Mouse (Mus musculus) lung, postnatal 0 days (tissue): ENCODE data around the gene Ankfn1. TPM values are rescaled to one million over a fixed set of nuclear protein-coding genes. Genes with fewer than 3 reads are reported as not detected.

Source experiments
- ATAC-seq: fragments of 200-750 bp; cut with Nextera tagmentation; 2 replicates; pipeline ENCODE4 v1.8.0; 2017; ENCODE audit warnings: moderate library complexity
- DNase-seq: peaks from one replicate; pipeline ENCODE4 v3.0.0-alpha.2; 2016; ENCODE audit warnings: low spot score
- H3K27ac ChIP-seq: fragments of 300-500 bp; sonication (generic); 2 replicates; pipeline ENCODE4 v1.5.1; 2014; ENCODE audit warnings: antibody characterized with exemption, mild to moderate bottlenecking, low read length, mixed read lengths
- H3K27me3 ChIP-seq: fragments of 300-500 bp; sonication (generic); replicated peaks from 2 replicates; pipeline ENCODE4 v1.6.1; 2014; ENCODE audit warnings: low read length, mixed read lengths; ENCODE audit not compliant: insufficient read depth
- H3K36me3 ChIP-seq: fragments of 300-500 bp; sonication (generic); 2 replicates; pipeline ENCODE4 v1.6.1; 2014; ENCODE audit warnings: low read length, mixed read lengths; ENCODE audit not compliant: insufficient read depth
- H3K4me1 ChIP-seq: fragments of 300-500 bp; sonication (generic); 2 replicates; pipeline ENCODE4 v1.6.1; 2014; ENCODE audit warnings: antibody characterized with exemption, low read depth, low read length, mixed read lengths; ENCODE audit not compliant: insufficient read depth
- H3K4me2 ChIP-seq: fragments of 300-500 bp; sonication (generic); replicated peaks from 2 replicates; pipeline ENCODE4 v1.6.1; 2014; ENCODE audit warnings: low read depth, mild to moderate bottlenecking, low read length, moderate library complexity, mixed read lengths
- H3K4me3 ChIP-seq: fragments of 300-500 bp; sonication (generic); 2 replicates; pipeline ENCODE4 v1.5.1; 2014; ENCODE audit warnings: low read depth, low read length
- H3K9ac ChIP-seq: fragments of 300-500 bp; sonication (generic); replicated peaks from 2 replicates; pipeline ENCODE4 v1.6.1; 2014; ENCODE audit warnings: low read depth, mild to moderate bottlenecking
- H3K9me3 ChIP-seq: fragments of 300-500 bp; sonication (generic); 2 replicates; pipeline ENCODE4 v1.6.1; 2016; ENCODE audit warnings: low read length, mixed read lengths
- CTCF ChIP-seq: IDR thresholded peaks from 2 replicates; pipeline ENCODE4 v1.5.1; 2016; ENCODE audit warnings: antibody characterized with exemption, mild to moderate bottlenecking
- EP300 ChIP-seq: IDR thresholded peaks from 2 replicates; pipeline ENCODE4 v1.6.1; 2016; ENCODE audit warnings: antibody characterized with exemption, mild to moderate bottlenecking, control low read depth
- WGBS: fragments of 180-500 bp; shearing (Covaris S2); extraction: QIAGEN DNeasy Blood & Tissue Kit; methylation state at CpG from one replicate; pipeline ENCODE4 v1.1.7; 2014; 5-methylcytosine and 5-hydroxymethylcytosine counted together
- polyA plus RNA-seq: library from polyadenylated mRNA; unstranded; fragments of >200 nt; fragmentation: Nextera tagmentation; extraction: Ambion mirVana; gene quantifications from 2 replicates; pipeline ENCODE4 v1.2.1, GENCODE M21; 2015

Ankfn1 gene
- polyA plus RNA-seq, 1 experiment from 2014 or later: 0.85 TPM

DNA sequence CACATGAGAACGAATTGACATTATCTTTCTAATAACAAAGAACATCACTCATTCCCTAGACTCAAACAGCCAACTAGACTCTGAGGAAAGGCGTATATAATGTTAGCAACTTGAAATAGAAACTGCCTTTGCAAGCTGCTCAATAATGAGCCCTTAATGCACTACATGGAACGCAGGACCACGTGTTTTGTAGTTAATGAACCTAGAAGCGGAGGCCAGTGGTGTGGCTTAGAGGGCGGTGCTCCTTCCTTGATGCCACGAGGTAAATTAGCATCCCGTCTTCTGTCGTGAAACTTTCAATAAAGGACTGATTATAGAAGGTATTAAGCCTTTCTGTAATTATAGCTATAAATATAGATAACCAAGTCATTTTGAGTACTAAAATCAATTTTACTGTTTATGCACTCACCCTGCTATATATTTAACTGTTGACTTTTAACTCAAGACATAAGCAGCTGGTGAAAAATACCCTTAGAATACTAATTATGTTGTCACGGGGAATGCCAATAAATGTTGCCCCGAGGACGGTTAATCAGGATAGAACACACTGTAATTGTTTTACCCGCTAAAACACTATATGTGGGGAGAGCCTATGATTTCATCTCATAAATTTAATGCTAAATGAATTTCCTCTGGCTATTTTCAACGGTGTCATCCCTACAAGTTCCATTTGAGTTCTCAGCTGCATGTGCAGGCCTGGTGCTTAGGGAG lies 112.1 kb downstream of the Ankfn1 start:
- no peaks in the 10 kb centered on the region for H3K36me3 ChIP-seq
- TF ChIP-seq CTCF: no peak
- no peak for TF ChIP-seq EP300
- H3K4me2 ChIP-seq: no peak overlapping the region
- 85% methylated on average over 14 of the region's 14 CpGs for WGBS
- H3K4me1 ChIP-seq: no peaks in the 10 kb centered on the region
- ATAC-seq (no peak), DNase-seq (no peak)
- no peak overlapping the region for H3K9ac ChIP-seq
- no peaks in the 10 kb centered on the region for H3K9me3 ChIP-seq
- no peak overlapping the region for H3K27ac ChIP-seq
- H3K4me3 ChIP-seq: no peak overlapping the region
- H3K27me3 ChIP-seq: no peaks in the 10 kb centered on the region

DNA sequence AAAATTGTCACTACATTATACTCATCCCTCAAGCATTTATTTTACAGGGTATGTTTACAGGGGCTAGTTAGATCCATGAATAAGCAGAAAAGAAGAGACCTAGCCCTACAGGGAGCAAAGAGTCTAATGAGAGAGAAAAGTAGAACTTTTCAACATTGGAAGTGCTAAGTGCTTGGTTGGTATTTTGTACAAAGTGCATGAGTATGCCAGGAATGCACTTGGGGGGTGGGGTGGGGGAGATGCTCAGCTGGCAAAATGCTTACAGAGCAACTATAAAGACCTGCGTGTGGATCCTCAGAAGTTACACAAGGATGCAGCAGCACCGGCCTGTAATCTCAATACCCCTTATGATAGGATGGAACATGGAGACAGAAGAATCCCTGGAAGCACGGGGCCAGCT lies 118.4 kb downstream of the Ankfn1 start:
- Histone ChIP-seq H3K4me1 (no peaks in the 10 kb centered on the region), H3K9me3 (no peaks in the 10 kb centered on the region), H3K4me3 (no peak overlapping the region), H3K27me3 (no peaks in the 10 kb centered on the region), H3K36me3 (no peaks in the 10 kb centered on the region), H3K9ac (no peak overlapping the region), H3K27ac (no peak overlapping the region), H3K4me2 (no peak overlapping the region)
- DNase-seq (no peak), ATAC-seq (peak; percentile 14; the same call in 1 of the 2 replicates)
- TF ChIP-seq CTCF (no peak), EP300 (peak; percentile 58)
- 63% methylated on average over 3 of the region's 3 CpGs for WGBS

DNA sequence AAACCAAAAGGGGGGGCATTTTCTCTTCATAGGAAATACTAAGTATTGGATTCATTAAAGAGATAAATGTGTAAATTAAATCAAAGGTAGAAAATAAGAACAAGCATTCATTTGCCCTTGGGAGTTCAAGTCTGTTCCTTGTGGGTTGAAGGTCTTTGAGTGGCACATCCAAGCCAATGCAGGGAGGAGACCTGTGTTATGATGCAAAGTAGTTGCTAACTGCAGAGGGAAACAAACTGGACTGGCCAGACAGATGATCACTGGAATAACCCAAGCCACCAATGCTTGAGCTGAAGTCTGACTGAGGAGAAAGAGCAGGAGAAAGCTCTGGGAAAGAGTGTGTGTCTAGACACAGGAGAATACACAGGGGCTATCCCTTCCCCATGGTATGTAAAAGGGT lies 120.9 kb downstream of the Ankfn1 start:
- H3K9ac ChIP-seq: no peak overlapping the region
- DNase-seq (no peak), ATAC-seq (no peak)
- no peaks in the 10 kb centered on the region for H3K27me3 ChIP-seq
- no peak overlapping the region for H3K4me2 ChIP-seq
- no peaks in the 10 kb centered on the region for H3K4me1 ChIP-seq
- no peak overlapping the region for H3K4me3 ChIP-seq
- no peak overlapping the region for H3K27ac ChIP-seq
- H3K9me3 ChIP-seq: no peaks in the 10 kb centered on the region
- H3K36me3 ChIP-seq: no peaks in the 10 kb centered on the region
- no peak for TF ChIP-seq EP300
- TF ChIP-seq CTCF: no peak

DNA sequence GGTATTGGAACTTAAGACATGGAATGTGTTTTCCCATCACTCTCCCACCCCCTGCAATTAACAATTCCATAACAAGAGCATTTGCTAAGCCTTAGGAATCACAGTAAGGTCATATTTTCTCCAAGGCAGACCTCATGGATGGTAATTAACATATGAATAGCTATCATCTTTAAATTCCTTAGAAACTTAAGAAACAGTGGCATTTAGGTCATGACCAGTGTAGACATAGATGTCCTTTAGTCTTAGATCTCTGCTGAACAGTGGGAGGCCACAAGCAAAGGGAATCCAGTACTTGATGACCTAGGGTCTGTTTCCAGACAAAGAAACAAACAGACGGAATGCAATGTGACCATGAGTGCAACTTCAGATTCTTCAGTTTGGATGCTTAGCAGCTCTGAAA lies 141.7 kb downstream of the Ankfn1 start:
- Histone ChIP-seq H3K9ac (no peak overlapping the region), H3K4me2 (no peak overlapping the region), H3K4me3 (no peak overlapping the region), H3K27ac (no peak overlapping the region), H3K4me1 (no peaks in the 10 kb centered on the region), H3K36me3 (no peaks in the 10 kb centered on the region), H3K27me3 (no peaks in the 10 kb centered on the region), H3K9me3 (no peaks in the 10 kb centered on the region)
- 84% methylated on average over 1 of the region's 1 CpGs for WGBS
- ATAC-seq (no peak), DNase-seq (no peak)
- TF ChIP-seq EP300 (no peak), CTCF (no peak)

DNA sequence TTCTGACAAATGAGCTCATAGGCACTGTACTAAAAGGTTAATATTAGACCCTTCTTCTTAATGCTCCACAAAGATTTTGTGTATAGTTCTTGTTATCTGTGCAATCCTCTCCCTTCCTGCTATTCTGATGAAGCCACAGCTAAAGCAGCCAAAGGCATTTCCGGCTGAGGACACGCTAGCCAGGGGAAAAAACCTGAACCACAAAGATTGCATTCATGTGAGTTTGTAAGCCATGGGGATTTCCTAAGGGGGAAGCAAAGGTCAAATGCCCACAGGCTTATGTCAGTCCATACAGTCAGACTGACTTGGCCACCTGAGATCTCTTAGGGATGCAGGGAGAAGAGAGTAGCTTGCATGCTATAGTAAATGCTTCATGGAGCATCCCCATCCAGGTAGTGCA lies 146.1 kb downstream of the Ankfn1 start:
- H3K9ac ChIP-seq: no peak overlapping the region
- no peak overlapping the region for H3K27ac ChIP-seq
- no peaks in the 10 kb centered on the region for H3K36me3 ChIP-seq
- TF ChIP-seq EP300 (no peak), CTCF (no peak)
- H3K4me3 ChIP-seq: no peak overlapping the region
- no peak for ATAC-seq
- no peaks in the 10 kb centered on the region for H3K9me3 ChIP-seq
- no peaks in the 10 kb centered on the region for H3K4me1 ChIP-seq
- no peak overlapping the region for H3K4me2 ChIP-seq
- H3K27me3 ChIP-seq: no peaks in the 10 kb centered on the region
- WGBS: 64% methylated on average over 2 of the region's 2 CpGs
- no peak for DNase-seq

DNA sequence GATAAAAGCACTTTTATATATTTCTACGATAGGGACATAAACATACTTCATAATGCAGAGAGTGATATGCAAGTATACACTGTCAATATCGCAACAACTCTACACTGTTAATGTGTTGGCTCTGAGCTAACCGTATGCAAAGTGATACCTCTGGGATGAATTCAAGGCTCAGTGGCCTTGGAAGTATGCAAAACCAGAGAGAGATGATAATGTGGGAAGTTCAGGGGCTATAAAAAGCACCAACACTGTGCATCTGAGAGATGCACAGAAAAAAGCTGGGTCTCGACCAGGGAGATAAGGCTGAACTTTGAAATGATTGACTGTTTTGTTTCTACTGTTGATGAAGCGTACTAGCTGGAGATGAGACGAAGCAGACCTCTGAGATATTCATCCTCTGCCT lies 148.9 kb downstream of the Ankfn1 start:
- H3K4me1 ChIP-seq: no peaks in the 10 kb centered on the region
- 70% methylated on average over 6 of the region's 6 CpGs for WGBS
- ATAC-seq: no peak
- no peaks in the 10 kb centered on the region for H3K27me3 ChIP-seq
- no peak overlapping the region for H3K4me3 ChIP-seq
- no peaks in the 10 kb centered on the region for H3K9me3 ChIP-seq
- H3K9ac ChIP-seq: no peak overlapping the region
- no peak overlapping the region for H3K4me2 ChIP-seq
- DNase-seq: no peak
- no peak for TF ChIP-seq EP300
- TF ChIP-seq CTCF: no peak
- no peak overlapping the region for H3K27ac ChIP-seq
- H3K36me3 ChIP-seq: no peaks in the 10 kb centered on the region

DNA sequence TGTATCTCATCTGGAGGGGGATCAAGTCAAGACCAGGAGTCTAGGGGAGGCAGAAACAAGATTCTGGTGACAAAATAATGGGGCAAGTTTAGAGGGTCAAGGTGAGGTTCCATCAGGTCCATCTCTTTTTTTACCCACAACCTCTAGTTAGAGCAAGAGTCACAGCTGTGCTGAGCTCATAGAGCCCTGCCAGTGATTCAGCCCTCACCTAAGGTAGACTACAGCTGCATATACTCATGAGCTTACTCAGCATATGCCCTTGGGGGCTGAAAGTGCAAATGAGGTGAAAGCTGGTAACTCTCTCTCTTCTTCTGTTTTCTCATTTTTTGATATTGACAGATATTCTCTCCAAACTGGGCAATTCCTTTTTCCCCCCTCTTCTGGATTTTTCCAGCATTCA lies 150.2 kb downstream of the Ankfn1 start:
- DNase-seq: no peak
- no peaks in the 10 kb centered on the region for H3K36me3 ChIP-seq
- no peak overlapping the region for H3K27ac ChIP-seq
- no peak for ATAC-seq
- no peak overlapping the region for H3K4me3 ChIP-seq
- no peaks in the 10 kb centered on the region for H3K9me3 ChIP-seq
- no peak for TF ChIP-seq EP300
- TF ChIP-seq CTCF: no peak
- H3K27me3 ChIP-seq: no peaks in the 10 kb centered on the region
- no peaks in the 10 kb centered on the region for H3K4me1 ChIP-seq
- no peak overlapping the region for H3K4me2 ChIP-seq
- H3K9ac ChIP-seq: no peak overlapping the region
